Mouse (Mus musculus): Measurements from ENCODE around the gene Casp9. TPM values are rescaled to one million over a fixed set of nuclear protein-coding genes. Genes with fewer than 3 reads are reported as not detected.
A peak's percentile ranks its signal among the peaks of the same experiment; 100 is the strongest.

Gene Casp9
- polyA plus RNA-seq, 1 experiment from 2014 or later = 24.4 TPM

DNA sequence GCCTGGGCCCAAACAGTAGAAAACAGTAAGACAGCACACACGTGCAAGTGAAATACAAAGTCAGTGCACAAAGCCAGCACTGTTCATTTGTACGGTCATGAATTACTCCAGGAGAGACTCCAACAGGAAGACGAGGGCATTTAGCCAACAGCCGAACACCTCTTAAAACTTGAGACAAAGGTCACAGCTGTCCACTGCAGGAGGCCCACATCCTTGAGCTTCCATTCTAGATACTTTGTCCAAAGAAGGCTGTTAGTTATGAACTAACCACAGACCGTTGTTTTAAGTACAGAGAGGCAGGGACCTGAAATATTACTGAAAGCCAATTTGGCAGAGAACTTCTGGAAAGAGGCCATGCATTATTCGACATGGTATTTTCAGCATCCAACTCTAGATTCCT, 6.4 kb upstream of the Casp9 start:
- Histone ChIP-seq H3K27me3 (ENCODE audit: low read depth, poor library complexity, severe bottlenecking) (no peaks in the 10 kb centered on the region), H3K4me1 (peaks cover 13% of the 10 kb centered on the region), H3K27ac (replicated peaks) (no peak overlapping the region), H3K36me3 (peaks cover 61% of the 10 kb centered on the region), H3K9me3 (replicated peaks) (no peaks in the 10 kb centered on the region), H3K4me3 (no peak overlapping the region)
- 88% methylated on average over 6 of the region's 6 CpGs for WGBS
- DNase-seq (ENCODE audit: low spot score) = no peak

DNA sequence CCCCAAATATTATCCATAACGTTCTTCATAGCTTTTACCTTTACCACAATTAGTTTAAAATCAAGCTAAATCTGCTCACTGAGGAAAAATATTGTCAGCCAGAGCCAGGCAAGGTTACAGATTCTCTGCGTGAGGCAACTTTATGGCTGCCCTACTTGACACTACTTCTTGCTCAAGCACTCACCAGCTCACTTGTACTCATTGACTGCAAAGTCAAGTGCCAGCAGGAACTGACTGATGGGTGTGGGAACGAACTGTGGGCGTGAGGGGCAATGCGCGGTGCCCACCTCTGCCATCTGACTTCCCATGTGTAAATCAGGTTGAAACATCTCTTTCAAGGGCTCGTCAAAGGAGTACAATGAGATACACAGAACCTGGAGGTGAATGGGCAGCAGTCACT, 6.0 kb upstream of the Casp9 start:
- H3K4me3 ChIP-seq = no peak overlapping the region
- H3K4me1 ChIP-seq = peaks cover 13% of the 10 kb centered on the region
- H3K36me3 ChIP-seq = peaks cover 57% of the 10 kb centered on the region
- no peaks in the 10 kb centered on the region for H3K9me3 ChIP-seq (replicated peaks)
- WGBS = 94% methylated on average over 7 of the region's 7 CpGs
- H3K27ac ChIP-seq (replicated peaks) = no peak overlapping the region
- no peak for DNase-seq (ENCODE audit: low spot score)
- no peaks in the 10 kb centered on the region for H3K27me3 ChIP-seq (ENCODE audit: low read depth, poor library complexity, severe bottlenecking)

DNA sequence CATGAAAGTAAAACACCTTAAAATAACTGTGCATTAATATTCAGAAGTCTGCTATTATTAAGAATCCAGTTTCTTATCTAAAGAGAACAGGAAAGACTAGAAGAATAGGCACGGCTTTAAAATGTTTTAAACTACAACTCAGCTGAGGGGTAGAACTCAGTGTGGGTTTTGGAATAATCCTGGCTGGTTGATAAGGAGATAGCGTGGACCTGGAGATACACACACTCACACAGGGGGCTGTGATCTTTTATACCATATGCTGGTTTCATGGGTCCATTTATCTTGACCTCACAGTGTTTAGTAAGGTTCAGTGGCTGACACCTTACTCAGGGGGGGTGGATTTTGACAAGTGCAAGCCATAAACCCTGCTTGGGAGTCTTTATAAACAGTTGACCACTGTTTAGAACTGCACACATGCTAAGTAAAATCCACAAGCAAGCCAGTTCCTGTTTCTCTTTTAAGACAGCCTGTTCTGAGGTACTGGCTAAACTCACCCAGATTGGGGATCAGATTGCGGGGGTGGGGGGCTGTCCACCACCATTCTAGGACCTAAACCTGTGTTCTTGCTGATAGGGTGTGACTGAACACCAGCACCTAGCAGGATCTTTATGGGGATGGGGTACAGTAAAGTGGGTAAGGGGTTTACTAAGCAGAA, 3.7 kb upstream of the Casp9 start:
- WGBS = 58% methylated on average over 3 of the region's 3 CpGs

DNA sequence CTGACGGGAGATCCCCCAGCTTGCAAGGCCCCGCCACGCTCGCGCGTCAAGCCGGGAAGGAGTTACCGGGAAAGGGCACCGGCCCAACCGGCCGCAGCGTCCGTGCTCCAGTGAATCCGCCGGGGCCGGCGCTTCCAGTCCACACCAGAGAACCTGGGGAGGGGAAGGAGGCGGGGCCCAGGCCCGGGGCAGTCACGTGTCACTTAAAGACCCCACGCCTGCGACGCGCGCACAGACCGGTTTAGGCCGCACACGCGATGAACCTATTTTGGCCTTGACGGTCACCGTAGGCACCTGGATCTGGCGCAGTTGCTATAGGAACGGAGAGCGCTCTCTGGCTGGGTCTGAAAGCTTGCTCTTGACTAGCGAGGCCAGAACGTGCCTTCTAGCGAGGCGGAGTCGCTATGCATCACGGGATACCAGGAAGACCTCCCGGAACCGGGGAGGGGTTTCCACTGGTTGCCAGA, 2.9 kb upstream of the Casp9 start, which contains the start of gene Dnajc16:
TSS of gene Dnajc16 (minus strand) at position 408 of the 467 bp plus-strand sequence.
- DNase-seq (ENCODE audit: low spot score) = peak; percentile 99
- peaks cover 36% of the 10 kb centered on the region for H3K4me1 ChIP-seq
- H3K27ac ChIP-seq (replicated peaks) = peak within 1 kb of the TSS; percentile 91
- 0% methylated on average over 42 of the region's 42 CpGs for WGBS
- peak within 1 kb of the TSS; percentile 79 for H3K4me3 ChIP-seq
- H3K9me3 ChIP-seq (replicated peaks) = no peaks in the 10 kb centered on the region
- no peaks in the 10 kb centered on the region for H3K27me3 ChIP-seq (ENCODE audit: low read depth, poor library complexity, severe bottlenecking)
- H3K36me3 ChIP-seq = peaks cover 26% of the 10 kb centered on the region

More for the DNA sequence above, 3.7 kb upstream of the Casp9 start:
- Histone ChIP-seq H3K4me1 (peaks cover 28% of the 10 kb centered on the region), H3K36me3 (peaks cover 35% of the 10 kb centered on the region), H3K27me3 (ENCODE audit: low read depth, poor library complexity, severe bottlenecking) (no peaks in the 10 kb centered on the region), H3K27ac (replicated peaks) (peak overlapping the region; percentile 91), H3K9me3 (replicated peaks) (no peaks in the 10 kb centered on the region), H3K4me3 (peak overlapping the region; percentile 79)
- no peak for DNase-seq (ENCODE audit: low spot score)

DNA sequence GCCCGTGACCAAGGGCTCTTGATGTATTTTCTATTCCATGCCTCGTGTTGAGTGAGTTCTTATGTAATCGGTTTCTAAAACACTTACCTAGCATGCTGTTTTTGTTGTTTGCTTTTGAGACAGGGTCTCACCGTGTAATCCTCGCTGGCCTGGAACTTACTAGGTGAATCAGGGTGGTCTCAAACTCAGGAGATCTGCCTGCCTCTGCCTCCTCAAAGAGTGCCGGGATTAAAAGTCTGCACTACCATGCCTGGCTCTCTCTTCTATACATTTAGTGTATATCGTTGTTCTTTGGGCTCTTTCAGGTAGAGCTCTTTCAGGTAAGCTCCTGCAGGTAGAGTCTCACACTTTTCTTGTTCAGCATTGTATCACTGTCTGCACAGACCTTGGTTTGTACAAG, 1.9 kb upstream of the Casp9 start:
- H3K4me3 ChIP-seq = no peak overlapping the region
- H3K27ac ChIP-seq (replicated peaks) = no peak overlapping the region
- no peak for DNase-seq (ENCODE audit: low spot score)
- H3K4me1 ChIP-seq = peaks cover 37% of the 10 kb centered on the region
- H3K27me3 ChIP-seq (ENCODE audit: low read depth, poor library complexity, severe bottlenecking) = no peaks in the 10 kb centered on the region
- no peaks in the 10 kb centered on the region for H3K9me3 ChIP-seq (replicated peaks)
- H3K36me3 ChIP-seq = peaks cover 22% of the 10 kb centered on the region
- WGBS = 92% methylated on average over 7 of the region's 7 CpGs

DNA sequence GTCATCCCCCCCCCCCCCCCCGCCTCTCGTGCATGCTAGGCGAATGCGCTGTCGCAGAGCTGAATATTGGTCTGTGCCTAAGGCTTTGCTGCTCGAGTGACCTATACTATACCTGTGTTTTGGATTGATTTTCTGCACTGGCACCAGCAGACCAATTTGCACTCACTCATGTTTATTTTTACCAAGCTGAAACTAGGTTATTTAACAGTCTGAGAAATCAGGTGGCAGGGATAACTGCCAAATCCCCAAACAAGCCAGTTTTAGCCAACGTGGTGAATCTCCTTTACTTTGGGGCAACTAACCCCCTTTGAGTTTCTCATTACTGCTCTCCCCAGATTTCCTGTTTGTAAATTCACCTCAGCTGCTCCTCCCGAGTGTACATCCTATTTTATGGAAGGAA, 1.5 kb upstream of the Casp9 start:
- no peak for DNase-seq (ENCODE audit: low spot score)
- no peak overlapping the region for H3K4me3 ChIP-seq
- H3K27me3 ChIP-seq (ENCODE audit: low read depth, poor library complexity, severe bottlenecking) = no peaks in the 10 kb centered on the region
- peaks cover 37% of the 10 kb centered on the region for H3K4me1 ChIP-seq
- H3K27ac ChIP-seq (replicated peaks) = no peak overlapping the region
- H3K36me3 ChIP-seq = peaks cover 25% of the 10 kb centered on the region
- no peaks in the 10 kb centered on the region for H3K9me3 ChIP-seq (replicated peaks)
- WGBS = 88% methylated on average over 8 of the region's 8 CpGs

DNA sequence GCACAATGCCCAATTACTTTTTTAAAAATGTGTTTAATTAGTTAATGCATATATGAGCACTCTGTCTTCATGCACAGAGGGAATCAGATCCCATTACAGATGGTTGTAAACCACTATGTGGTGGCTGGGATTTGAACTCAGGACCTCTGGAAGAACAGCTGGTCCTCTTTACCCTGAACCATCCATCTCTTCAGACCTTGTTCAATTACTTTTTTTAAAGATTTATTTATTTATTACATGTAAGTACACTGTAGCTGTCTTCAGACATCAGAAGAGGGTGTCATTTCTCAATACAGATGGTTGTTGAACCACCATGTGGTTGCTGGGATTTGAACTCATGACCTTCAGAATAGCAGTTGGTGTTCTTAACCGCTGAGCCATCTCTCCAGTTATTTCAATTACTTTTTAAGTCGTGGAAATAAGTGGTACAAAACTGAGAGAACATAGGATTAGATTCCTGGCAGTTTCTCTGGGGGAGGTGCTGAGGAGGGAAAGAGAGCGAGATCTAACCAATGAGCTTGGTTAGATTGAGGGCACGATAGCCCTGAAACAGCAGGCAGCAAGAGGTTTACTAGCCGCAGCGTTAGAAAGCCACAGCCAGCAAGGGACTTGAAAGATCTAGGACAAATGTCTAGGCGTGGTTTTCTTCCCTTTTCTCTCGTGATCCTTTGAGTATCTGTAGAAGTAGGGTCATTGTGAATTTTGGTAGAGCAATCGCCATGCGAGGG, 694 bp upstream of the Casp9 start:
- DNase-seq (ENCODE audit: low spot score) = no peak
- Histone ChIP-seq H3K27ac (replicated peaks) (peak overlapping the region; percentile 91), H3K4me3 (peak overlapping the region; percentile 78), H3K9me3 (replicated peaks) (no peaks in the 10 kb centered on the region), H3K27me3 (ENCODE audit: low read depth, poor library complexity, severe bottlenecking) (no peaks in the 10 kb centered on the region), H3K4me1 (peaks cover 37% of the 10 kb centered on the region), H3K36me3 (peaks cover 25% of the 10 kb centered on the region)
- 14% methylated on average over 10 of the region's 10 CpGs for WGBS

DNA sequence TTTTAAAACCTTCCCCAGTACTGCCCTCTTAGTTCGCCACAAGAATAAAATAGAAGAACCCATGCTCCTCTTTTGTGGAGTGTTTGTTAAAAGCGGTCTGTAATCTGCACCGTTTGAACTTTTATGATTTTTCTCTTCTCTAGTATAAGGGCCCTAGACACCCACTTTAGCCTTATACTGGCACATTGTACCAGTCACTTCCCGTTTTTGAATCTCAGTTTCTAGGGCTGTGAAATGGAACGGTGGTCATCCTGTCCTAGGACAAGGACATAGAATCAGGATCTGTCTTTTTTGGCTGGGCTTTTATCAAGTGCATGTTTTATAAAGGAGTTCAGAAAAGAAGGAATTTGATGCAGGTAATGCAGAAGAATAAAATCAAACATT, 732 bp downstream of the Casp9 start:
- H3K36me3 ChIP-seq = peaks cover 28% of the 10 kb centered on the region
- H3K4me1 ChIP-seq = peaks cover 37% of the 10 kb centered on the region
- H3K9me3 ChIP-seq (replicated peaks) = no peaks in the 10 kb centered on the region
- peak overlapping the region; percentile 78 for H3K4me3 ChIP-seq
- H3K27me3 ChIP-seq (ENCODE audit: low read depth, poor library complexity, severe bottlenecking) = no peaks in the 10 kb centered on the region
- H3K27ac ChIP-seq (replicated peaks) = peak overlapping the region; percentile 91
- 14% methylated on average over 5 of the region's 5 CpGs for WGBS
- no peak for DNase-seq (ENCODE audit: low spot score)

DNA sequence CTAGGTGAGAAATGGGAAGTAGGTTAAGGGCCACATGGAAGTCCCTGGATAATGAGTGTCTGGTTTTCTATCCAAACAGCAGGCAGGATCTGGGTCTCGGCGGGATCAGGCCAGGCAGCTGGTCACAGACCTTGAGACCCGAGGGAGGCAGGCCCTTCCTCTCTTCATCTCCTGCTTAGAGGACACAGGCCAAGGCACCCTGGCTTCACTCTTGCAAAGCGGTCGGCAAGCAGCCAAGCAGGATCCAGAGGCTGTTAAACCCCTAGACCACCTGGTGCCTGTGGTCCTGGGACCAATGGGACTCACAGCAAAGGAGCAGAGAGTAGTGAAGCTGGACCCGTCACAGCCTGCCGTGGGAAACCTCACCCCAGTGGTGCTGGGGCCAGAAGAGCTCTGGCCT, 2.9 kb downstream of the Casp9 start:
- H3K27ac ChIP-seq (replicated peaks) = no peak overlapping the region
- H3K9me3 ChIP-seq (replicated peaks) = no peaks in the 10 kb centered on the region
- 90% methylated on average over 7 of the region's 7 CpGs for WGBS
- DNase-seq (ENCODE audit: low spot score) = no peak
- H3K27me3 ChIP-seq (ENCODE audit: low read depth, poor library complexity, severe bottlenecking) = no peaks in the 10 kb centered on the region
- no peak overlapping the region for H3K4me3 ChIP-seq
- H3K4me1 ChIP-seq = peaks cover 24% of the 10 kb centered on the region
- peaks cover 28% of the 10 kb centered on the region for H3K36me3 ChIP-seq

DNA sequence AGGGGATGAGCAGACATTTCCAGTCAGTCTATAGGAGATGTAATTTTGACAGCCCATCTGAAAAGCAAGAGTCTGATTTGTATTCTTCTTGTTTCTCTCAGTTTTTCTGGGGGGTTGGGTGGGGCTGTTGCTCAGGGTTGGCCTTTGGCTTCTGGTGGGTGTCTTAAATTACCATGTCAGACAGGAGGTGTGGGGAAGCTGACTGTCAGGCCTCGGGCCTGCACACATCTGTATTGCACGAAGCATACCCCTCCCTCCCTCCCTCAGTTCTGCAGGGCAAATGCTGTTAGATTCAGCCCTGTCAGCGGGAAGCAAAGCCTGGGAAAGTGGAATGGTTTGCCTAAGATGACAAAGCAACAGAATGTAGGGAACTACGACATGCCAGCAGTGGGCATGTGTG, 3.5 kb downstream of the Casp9 start:
- no peak overlapping the region for H3K27ac ChIP-seq (replicated peaks)
- H3K27me3 ChIP-seq (ENCODE audit: low read depth, poor library complexity, severe bottlenecking) = no peaks in the 10 kb centered on the region
- no peak overlapping the region for H3K4me3 ChIP-seq
- peaks cover 24% of the 10 kb centered on the region for H3K4me1 ChIP-seq
- DNase-seq (ENCODE audit: low spot score) = no peak
- 91% methylated on average over 4 of the region's 4 CpGs for WGBS
- peaks cover 28% of the 10 kb centered on the region for H3K36me3 ChIP-seq
- no peaks in the 10 kb centered on the region for H3K9me3 ChIP-seq (replicated peaks)

DNA sequence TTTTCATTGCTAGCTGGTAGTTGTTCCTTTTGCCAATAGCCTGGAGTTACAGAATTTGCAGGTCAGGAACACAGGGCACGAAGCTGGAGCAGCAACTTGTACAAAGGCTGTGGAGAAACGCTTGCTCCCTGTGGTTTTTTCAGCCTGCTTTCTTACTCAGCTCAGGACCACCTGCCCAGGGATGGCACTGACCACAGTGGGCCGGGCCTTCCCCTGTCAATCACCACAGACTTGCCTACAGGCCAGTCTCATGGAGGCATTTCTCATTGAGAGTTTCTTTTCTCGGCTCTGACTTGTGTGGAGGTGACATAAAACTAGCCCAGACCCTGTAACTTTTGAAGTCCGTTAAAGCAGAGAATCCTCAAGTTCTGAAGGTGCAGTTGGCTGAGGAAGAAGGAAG, 4.1 kb downstream of the Casp9 start:
- Histone ChIP-seq H3K27me3 (ENCODE audit: low read depth, poor library complexity, severe bottlenecking) (no peaks in the 10 kb centered on the region), H3K36me3 (peaks cover 28% of the 10 kb centered on the region), H3K9me3 (replicated peaks) (no peaks in the 10 kb centered on the region), H3K4me1 (peaks cover 24% of the 10 kb centered on the region), H3K4me3 (no peak overlapping the region), H3K27ac (replicated peaks) (no peak overlapping the region)
- WGBS = 92% methylated on average over 5 of the region's 5 CpGs
- no peak for DNase-seq (ENCODE audit: low spot score)

DNA sequence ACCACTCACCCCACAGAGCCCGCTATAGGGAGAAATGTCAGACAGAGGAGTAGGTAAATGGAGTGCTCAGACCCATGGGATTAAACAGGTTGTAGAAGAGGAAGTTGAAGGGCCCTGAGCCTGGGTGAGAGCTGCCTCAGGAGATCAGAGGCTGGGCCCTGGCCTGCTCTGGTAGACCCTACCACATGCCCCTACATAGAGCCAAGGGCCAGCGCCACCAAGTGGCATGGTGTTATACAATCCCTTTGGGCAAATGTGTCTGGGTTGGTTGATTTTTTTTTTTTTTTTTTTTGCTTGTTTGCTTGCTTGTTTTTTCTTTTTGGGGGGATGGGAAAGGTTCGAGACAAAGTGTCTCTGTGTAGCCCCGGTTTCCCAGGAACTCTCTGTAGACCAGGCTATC, 10.7 kb downstream of the Casp9 start:
- H3K36me3 ChIP-seq = peaks cover 66% of the 10 kb centered on the region
- 93% methylated on average over 4 of the region's 4 CpGs for WGBS
- no peak overlapping the region for H3K27ac ChIP-seq (replicated peaks)
- no peaks in the 10 kb centered on the region for H3K27me3 ChIP-seq (ENCODE audit: low read depth, poor library complexity, severe bottlenecking)
- H3K4me1 ChIP-seq = no peaks in the 10 kb centered on the region
- no peak for DNase-seq (ENCODE audit: low spot score)
- H3K4me3 ChIP-seq = no peak overlapping the region
- H3K9me3 ChIP-seq (replicated peaks) = no peaks in the 10 kb centered on the region; the same call in 1 of the 2 replicates

DNA sequence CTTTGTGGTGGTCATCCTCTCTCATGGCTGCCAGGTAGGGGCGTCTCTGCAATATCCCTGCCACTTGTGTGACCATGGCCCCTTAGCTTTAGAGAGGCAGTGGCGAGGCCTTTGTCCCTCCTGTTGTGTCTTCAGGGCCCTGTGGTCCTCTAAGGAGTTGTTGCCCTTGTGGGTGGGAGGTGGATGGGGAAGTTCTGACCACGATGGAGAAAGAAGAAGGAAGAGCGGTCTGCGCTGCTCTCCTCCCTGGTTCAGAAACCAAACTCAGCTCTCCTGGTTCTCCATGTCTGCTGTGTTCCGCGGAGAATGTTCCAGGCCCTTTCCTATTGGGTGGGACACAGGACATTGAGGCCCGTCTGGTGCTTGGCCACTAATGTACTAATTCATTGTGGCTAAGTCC, 12.5 kb downstream of the Casp9 start:
- WGBS = 95% methylated on average over 8 of the region's 8 CpGs
- no peak overlapping the region for H3K27ac ChIP-seq (replicated peaks)
- DNase-seq (ENCODE audit: low spot score) = no peak
- H3K36me3 ChIP-seq = peaks cover 84% of the 10 kb centered on the region
- H3K9me3 ChIP-seq (replicated peaks) = no peaks in the 10 kb centered on the region; the same call in 1 of the 2 replicates
- H3K27me3 ChIP-seq (ENCODE audit: low read depth, poor library complexity, severe bottlenecking) = no peaks in the 10 kb centered on the region
- H3K4me3 ChIP-seq = no peak overlapping the region
- H3K4me1 ChIP-seq = no peaks in the 10 kb centered on the region

Data from midbrain, embryonic 10.5 days (tissue).